Mouse (Mus musculus): ENCODE measurements around the gene Cdh26. TPM values are rescaled to one million over a fixed set of nuclear protein-coding genes. Genes with fewer than 3 reads are reported as not detected.

The Cdh26 gene
- total and polyA plus RNA-seq, 3 experiments = not detected

- no peak overlapping the region for H3K27ac ChIP-seq (ENCODE audit: control insufficient read depth, low read depth, low read length)
- H3K9me3 ChIP-seq (replicated peaks; ENCODE audit: insufficient read depth, low read length) = no peaks in the 10 kb centered on the region
- TF ChIP-seq POLR2AphosphoS2 (IDR thresholded peaks at IDR 0.05; ENCODE audit: low read length) = no peak
- no peak for TF ChIP-seq NRF1 (IDR thresholded peaks at IDR 0.05; ENCODE audit: insufficient read depth, low read depth, low read length, poor library complexity, severe bottlenecking)
- TF ChIP-seq POLR2AphosphoS5 (IDR thresholded peaks at IDR 0.05; ENCODE audit: borderline replicate concordance, low read depth, low read length) = no peak
- TF ChIP-seq KAT2A (conservative IDR thresholded peaks at IDR 0.05; ENCODE audit: low read depth, low read length) = no peak
- no peak for TF ChIP-seq MYB (IDR thresholded peaks at IDR 0.05; ENCODE audit: low read depth, low read length)
- H3K79me2 ChIP-seq (ENCODE audit: control insufficient read depth, insufficient read depth, low read length, poor library complexity) = no peaks in the 10 kb centered on the region
- no peak for DNase-seq (ENCODE audit: low read depth, low spot score)
- no peaks in the 10 kb centered on the region for H3K36me3 ChIP-seq (ENCODE audit: control insufficient read depth in 1 of 2, insufficient read depth in 2 of 2, low read length in 2 of 2)
- no peak overlapping the region for H3K9ac ChIP-seq (ENCODE audit: control insufficient read depth, low read depth, low read length, poor library complexity, severe bottlenecking)
- H3K4me1 ChIP-seq (ENCODE audit: control insufficient read depth in 1 of 2, insufficient read depth in 2 of 2, low read length in 2 of 2) = no peaks in the 10 kb centered on the region
- no peaks in the 10 kb centered on the region for H3K27me3 ChIP-seq (ENCODE audit: control insufficient read depth in 1 of 2, insufficient read depth in 2 of 2, low read length in 2 of 2)
- H3K4me3 ChIP-seq (ENCODE audit: control insufficient read depth in 1 of 2, insufficient read depth in 1 of 2, low read depth in 2 of 2, low read length in 2 of 2) = no peak overlapping the region
These were observed 16.7 kb upstream of the Cdh26 start for GRCm38 (mm10) chr2:178413481-178414260.

GRCm38 (mm10) chr2:178414261-178415149 lies 15.8 kb upstream of the Cdh26 start, which contains the start of the genes Ppp1r3d and Fam217b:
TSS of gene Ppp1r3d (minus strand) at chr2:178414472.
TSS of gene Fam217b (plus strand) at chr2:178414524.
- H3K79me2 ChIP-seq (ENCODE audit: control insufficient read depth, insufficient read depth, low read length, poor library complexity) = no peaks in the 10 kb centered on the region
- H3K36me3 ChIP-seq (ENCODE audit: control insufficient read depth in 1 of 2, insufficient read depth in 2 of 2, low read length in 2 of 2) = no peaks in the 10 kb centered on the region
- H3K27me3 ChIP-seq (ENCODE audit: control insufficient read depth in 1 of 2, insufficient read depth in 2 of 2, low read length in 2 of 2) = no peaks in the 10 kb centered on the region
- no peak for TF ChIP-seq MAX (IDR thresholded peaks at IDR 0.05; ENCODE audit: low read length)
- TF ChIP-seq CHD2 (IDR thresholded peaks at IDR 0.05; ENCODE audit: low read length) = no peak
- TF ChIP-seq MYC (IDR thresholded peaks at IDR 0.05; ENCODE audit: low read depth, low read length) = no peak
- TF ChIP-seq ZKSCAN1 (IDR thresholded peaks at IDR 0.05; ENCODE audit: low read depth, low read length) = no peak
- TF ChIP-seq CTCF (IDR thresholded peaks at IDR 0.05 in 2 of 3, conservative IDR thresholded peaks at IDR 0.05 in 1 of 3; ENCODE audit: control insufficient read depth in 1 of 3, insufficient read depth in 1 of 3, low read depth in 2 of 3, low read length in 3 of 3, poor library complexity in 1 of 3, severe bottlenecking in 1 of 3) = no peak
- TF ChIP-seq MEF2A (IDR thresholded peaks at IDR 0.05; ENCODE audit: extremely low read depth, insufficient replicate concordance, low read depth, low read length, poor library complexity, severe bottlenecking) = no peak
- no peak for TF ChIP-seq USF2 (IDR thresholded peaks at IDR 0.05; ENCODE audit: borderline replicate concordance in 1 of 2, insufficient read depth in 1 of 2, low read depth in 1 of 2, low read length in 2 of 2)
- no peaks in the 10 kb centered on the region for H3K4me1 ChIP-seq (ENCODE audit: control insufficient read depth in 1 of 2, insufficient read depth in 2 of 2, low read length in 2 of 2)
- no peaks in the 10 kb centered on the region for H3K9me3 ChIP-seq (replicated peaks; ENCODE audit: insufficient read depth, low read length)
- DNase-seq (ENCODE audit: low read depth, low spot score) = no peak
- H3K9ac ChIP-seq (ENCODE audit: control insufficient read depth, low read depth, low read length, poor library complexity, severe bottlenecking) = no peak within 1 kb of the TSS
- H3K4me3 ChIP-seq (ENCODE audit: control insufficient read depth in 1 of 2, insufficient read depth in 1 of 2, low read depth in 2 of 2, low read length in 2 of 2) = no peak within 1 kb of the TSS
- H3K27ac ChIP-seq (ENCODE audit: control insufficient read depth, low read depth, low read length) = no peak within 1 kb of the TSS

All from MEL (cell line).